Mouse (Mus musculus) hindbrain, embryonic 14.5 days (tissue): ENCODE data around the gene Slco1a6. TPM values are rescaled to one million over a fixed set of nuclear protein-coding genes. Genes with fewer than 3 reads are reported as not detected.
"Not testable (repeated sequence)": the region's sequence is repeated elsewhere in the genome, so short reads cannot be mapped to it uniquely, and the experiment has no call there.

ENCODE experiments used
- ATAC-seq: fragments of 200-750 bp; cut with Nextera tagmentation; 2 replicates; pipeline ENCODE4 v1.8.0; 2017; ENCODE audit warnings: moderate number of reproducible peaks, mild to moderate bottlenecking, moderate TSS enrichment, moderate library complexity; ENCODE audit not compliant: low FRiP score
- DNase-seq: peaks from one replicate; pipeline ENCODE4 v3.0.0-alpha.2; 2015; ENCODE audit warnings: low spot score
- H3K27ac ChIP-seq: fragments of 300-500 bp; sonication (generic); 2 replicates; pipeline ENCODE4 v1.5.1; 2014; ENCODE audit warnings: mild to moderate bottlenecking, moderate library complexity
- H3K27me3 ChIP-seq: fragments of 300-500 bp; sonication (generic); 2 replicates; pipeline ENCODE4 v1.6.1; 2014; ENCODE audit warnings: mild to moderate bottlenecking, low read length, mixed read lengths; ENCODE audit not compliant: control insufficient read depth, insufficient read depth
- H3K36me3 ChIP-seq: fragments of 300-500 bp; sonication (generic); replicated peaks from 2 replicates; pipeline ENCODE4 v1.6.1; 2014; ENCODE audit not compliant: control insufficient read depth, insufficient read depth
- H3K4me1 ChIP-seq: fragments of 300-500 bp; sonication (generic); replicated peaks from 2 replicates; pipeline ENCODE4 v1.6.1; 2014; ENCODE audit warnings: antibody characterized with exemption, low read length, mixed read lengths; ENCODE audit not compliant: control insufficient read depth, insufficient read depth
- H3K4me2 ChIP-seq: fragments of 300-500 bp; sonication (generic); replicated peaks from 2 replicates; pipeline ENCODE4 v1.6.1; 2014; ENCODE audit warnings: mild to moderate bottlenecking, moderate library complexity
- H3K4me3 ChIP-seq: fragments of 300-500 bp; sonication (generic); replicated peaks from 2 replicates; pipeline ENCODE4 v1.5.1; 2014; ENCODE audit warnings: mild to moderate bottlenecking, low read length
- H3K9ac ChIP-seq: fragments of 300-500 bp; sonication (generic); 2 replicates; pipeline ENCODE4 v1.6.1; 2014
- H3K9me3 ChIP-seq: fragments of 300-500 bp; sonication (generic); 2 replicates; pipeline ENCODE4 v1.6.1; 2016; ENCODE audit warnings: low read length; ENCODE audit not compliant: control insufficient read depth
- WGBS: fragments of 180-500 bp; shearing (Covaris S2); extraction: QIAGEN DNeasy Blood & Tissue Kit; methylation state at CpG from one replicate; pipeline ENCODE4 v1.1.7; 2014; 5-methylcytosine and 5-hydroxymethylcytosine counted together
- polyA plus RNA-seq: library from polyadenylated mRNA; unstranded; fragments of >200 nt; fragmentation: Nextera tagmentation; extraction: Ambion mirVana; gene quantifications from 2 replicates; pipeline ENCODE4 v1.2.1, GENCODE M21; 2014

The Slco1a6 gene
- 0.23 and 0.55 TPM in 2 replicates for polyA plus RNA-seq

DNA sequence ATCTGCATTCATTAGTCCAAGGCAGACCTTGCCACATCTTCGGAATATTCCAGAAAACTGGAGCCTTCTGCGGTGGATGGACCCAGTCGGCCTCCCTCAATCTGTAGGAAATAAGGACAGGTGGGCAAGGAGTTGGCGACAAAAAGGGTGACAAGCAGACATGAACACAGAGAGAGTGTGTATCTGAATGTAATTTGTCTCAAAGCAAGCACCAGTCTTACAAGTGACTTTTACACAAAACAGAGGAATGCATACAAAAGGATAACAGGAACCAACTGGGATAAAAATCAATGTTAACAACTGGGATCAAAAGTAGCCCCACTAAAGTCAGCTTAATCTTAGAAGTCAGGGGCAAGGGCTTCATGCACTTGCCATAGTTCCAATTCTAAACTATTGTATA, at the start of gene Slco1a6:
TSS of gene Slco1a6 (minus strand) at position 101 of the 400 bp plus-strand sequence.
- no peak for DNase-seq
- Histone ChIP-seq H3K36me3 (no peaks in the 10 kb centered on the region), H3K9ac (no peak within 1 kb of the TSS), H3K27me3 (no peaks in the 10 kb centered on the region), H3K27ac (no peak within 1 kb of the TSS), H3K4me3 (no peak within 1 kb of the TSS), H3K9me3 (no peaks in the 10 kb centered on the region), H3K4me1 (no peaks in the 10 kb centered on the region), H3K4me2 (no peak within 1 kb of the TSS)
- no peak for ATAC-seq
- WGBS, result 93% methylated on average over 4 of the region's 4 CpGs

DNA sequence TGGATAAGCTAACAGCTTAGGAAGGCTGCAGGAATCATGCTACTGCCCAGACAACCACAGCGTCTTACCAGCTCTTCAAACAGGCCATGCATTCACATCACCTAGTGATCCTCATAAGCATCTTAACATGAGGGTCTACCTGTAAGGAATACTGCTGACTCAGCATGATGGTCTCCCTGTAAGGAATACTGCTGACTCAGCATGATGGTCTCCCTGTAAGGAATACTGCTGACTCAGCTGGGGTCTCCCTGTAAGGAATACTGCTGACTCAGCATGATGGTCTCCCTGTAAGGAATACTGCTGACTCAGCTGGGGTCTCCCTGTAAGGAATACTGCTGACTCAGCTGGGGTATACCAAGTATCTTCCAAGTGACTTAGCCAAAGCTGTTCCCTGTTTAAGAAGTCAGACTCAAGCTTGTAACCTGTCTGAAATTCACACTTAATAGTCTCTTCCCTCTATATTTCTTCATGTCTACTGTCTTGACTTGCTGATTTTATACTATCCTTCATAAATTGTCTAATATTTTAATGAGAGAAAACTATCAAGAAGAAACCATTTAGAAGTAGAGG, 42.5 kb upstream of the Slco1a6 start:
- not testable (repeated sequence) for H3K27me3 ChIP-seq, H3K4me1 ChIP-seq, H3K4me3 ChIP-seq, H3K4me2 ChIP-seq, H3K9me3 ChIP-seq, H3K27ac ChIP-seq, ATAC-seq, H3K36me3 ChIP-seq, H3K9ac ChIP-seq, DNase-seq
- 97% methylated on average over 1 of the region's 1 CpGs for WGBS

DNA sequence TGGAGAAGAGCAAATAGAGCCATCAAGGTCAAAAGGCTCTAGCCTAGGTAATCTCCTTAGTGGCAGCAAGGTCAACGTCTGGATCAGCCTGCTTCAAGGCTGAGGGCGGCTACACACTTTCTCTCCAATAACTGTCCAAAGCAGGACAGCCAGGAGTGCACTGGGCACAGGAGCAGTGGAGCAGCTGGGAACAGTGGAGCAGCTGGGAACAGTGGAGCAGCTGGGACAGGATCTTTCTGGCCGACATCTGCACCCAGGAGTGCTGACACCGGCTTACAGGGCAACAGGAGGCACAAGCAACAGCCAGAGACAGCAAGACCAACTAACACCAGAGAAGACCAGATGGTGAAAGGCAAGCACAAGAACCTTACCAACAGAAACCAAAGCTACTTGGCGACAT, 36.7 kb upstream of the Slco1a6 start:
- DNase-seq, result no peak
- Histone ChIP-seq H3K27ac (no peak overlapping the region), H3K27me3 (no peaks in the 10 kb centered on the region), H3K4me1 (no peaks in the 10 kb centered on the region), H3K4me2 (no peak overlapping the region), H3K9me3 (no peaks in the 10 kb centered on the region), H3K9ac (no peak overlapping the region), H3K4me3 (no peak overlapping the region), H3K36me3 (no peaks in the 10 kb centered on the region)
- ATAC-seq, result no peak
- WGBS, result 91% methylated on average over 5 of the region's 5 CpGs

DNA sequence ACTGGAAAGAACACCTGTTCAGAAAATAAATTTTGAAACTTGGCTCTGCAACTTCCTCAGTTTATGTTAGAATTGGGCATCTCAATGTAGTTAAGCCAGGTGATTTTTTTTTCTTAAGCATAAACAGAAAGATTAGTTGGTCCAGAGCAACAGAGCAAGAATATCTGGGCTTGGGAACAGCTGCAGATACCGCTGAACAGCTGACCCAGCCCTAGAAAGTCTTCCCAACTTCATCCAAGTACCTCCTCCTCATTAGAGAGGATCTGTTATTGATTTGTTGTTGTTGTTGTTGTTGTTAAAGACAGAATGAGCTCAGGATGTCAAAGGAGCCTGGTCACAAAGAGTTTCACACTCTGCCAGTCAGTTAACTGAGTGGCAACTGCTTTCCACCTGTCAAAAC, 31.1 kb upstream of the Slco1a6 start:
- H3K4me2 ChIP-seq, result no peak overlapping the region
- H3K27me3 ChIP-seq, result no peaks in the 10 kb centered on the region
- ATAC-seq (no peak), DNase-seq (no peak)
- no peak overlapping the region for H3K9ac ChIP-seq
- H3K9me3 ChIP-seq, result no peaks in the 10 kb centered on the region
- 76% methylated on average over 1 of the region's 1 CpGs for WGBS
- no peaks in the 10 kb centered on the region for H3K4me1 ChIP-seq
- no peaks in the 10 kb centered on the region for H3K36me3 ChIP-seq
- no peak overlapping the region for H3K27ac ChIP-seq
- H3K4me3 ChIP-seq, result no peak overlapping the region

DNA sequence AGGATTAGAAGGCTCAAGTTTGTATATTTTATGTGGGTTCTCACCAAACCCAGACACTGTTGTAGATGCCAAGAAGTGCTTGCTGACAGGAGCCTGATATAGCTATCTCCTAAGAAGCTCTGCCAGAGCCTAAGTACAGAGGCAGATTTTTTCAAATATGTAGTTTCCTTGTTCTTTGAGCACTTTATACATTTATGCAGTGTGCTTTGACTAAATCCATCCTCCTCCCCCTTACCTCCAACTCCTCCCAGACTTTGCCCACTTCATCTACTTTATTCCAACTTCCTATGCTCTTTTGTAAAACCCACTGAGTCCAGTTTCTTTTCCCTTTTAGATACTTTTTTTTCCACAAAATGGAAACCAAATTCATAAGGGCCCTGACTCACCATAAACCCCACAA, 11.8 kb upstream of the Slco1a6 start:
- ATAC-seq (no peak), DNase-seq (no peak)
- Histone ChIP-seq H3K9me3 (no peaks in the 10 kb centered on the region), H3K27ac (no peak overlapping the region), H3K27me3 (no peaks in the 10 kb centered on the region), H3K4me2 (no peak overlapping the region), H3K36me3 (no peaks in the 10 kb centered on the region), H3K9ac (no peak overlapping the region), H3K4me1 (no peaks in the 10 kb centered on the region), H3K4me3 (no peak overlapping the region)

DNA sequence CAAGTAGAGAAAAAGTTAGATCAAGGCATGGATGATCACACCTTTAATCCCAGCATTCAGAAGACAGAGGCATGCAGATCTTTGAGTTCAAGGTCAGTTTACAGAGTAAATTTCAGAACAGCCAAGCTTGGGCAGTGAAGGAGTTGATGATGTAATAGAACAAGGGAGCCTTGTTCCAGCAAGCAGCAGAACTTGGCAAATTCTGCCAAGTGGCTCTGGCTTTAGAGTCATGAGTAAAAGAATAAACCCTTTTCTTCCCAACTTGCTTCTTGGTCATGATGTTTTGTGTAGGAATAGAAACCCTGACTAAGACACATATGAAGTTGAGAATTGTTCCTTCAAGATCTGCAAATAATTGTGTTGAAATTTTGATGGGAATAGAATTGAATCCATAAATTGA, 3.5 kb upstream of the Slco1a6 start:
- no peaks in the 10 kb centered on the region for H3K9me3 ChIP-seq
- H3K4me2 ChIP-seq, result no peak overlapping the region
- no peak overlapping the region for H3K4me3 ChIP-seq
- no peaks in the 10 kb centered on the region for H3K36me3 ChIP-seq
- H3K27ac ChIP-seq, result no peak overlapping the region
- no peak for DNase-seq
- H3K27me3 ChIP-seq, result no peaks in the 10 kb centered on the region
- no peak overlapping the region for H3K9ac ChIP-seq
- no peak for ATAC-seq
- no peaks in the 10 kb centered on the region for H3K4me1 ChIP-seq

DNA sequence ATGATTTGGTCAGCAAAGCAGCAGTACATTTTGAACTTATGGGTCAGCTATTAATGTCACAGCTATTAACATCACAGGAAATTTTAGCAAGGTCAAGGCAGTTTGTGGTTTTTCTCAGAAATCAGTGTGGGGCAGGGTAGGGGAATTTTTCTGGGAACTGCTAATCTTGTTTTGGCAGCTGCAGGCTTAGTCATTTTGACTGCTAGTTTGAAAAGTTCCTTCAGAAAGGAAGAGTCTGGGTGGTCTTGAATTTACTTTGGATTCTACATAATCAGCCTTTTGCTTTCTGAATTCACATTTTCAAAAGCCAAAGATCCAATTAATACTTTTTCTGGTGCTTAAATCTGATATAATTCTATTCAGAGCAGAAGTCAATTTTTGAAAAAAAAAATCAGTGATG, 1.4 kb upstream of the Slco1a6 start:
- Histone ChIP-seq H3K9me3 (no peaks in the 10 kb centered on the region), H3K4me3 (no peak overlapping the region), H3K4me1 (no peaks in the 10 kb centered on the region), H3K27me3 (no peaks in the 10 kb centered on the region), H3K9ac (no peak overlapping the region), H3K4me2 (no peak overlapping the region), H3K27ac (no peak overlapping the region), H3K36me3 (no peaks in the 10 kb centered on the region)
- ATAC-seq (no peak), DNase-seq (no peak)

DNA sequence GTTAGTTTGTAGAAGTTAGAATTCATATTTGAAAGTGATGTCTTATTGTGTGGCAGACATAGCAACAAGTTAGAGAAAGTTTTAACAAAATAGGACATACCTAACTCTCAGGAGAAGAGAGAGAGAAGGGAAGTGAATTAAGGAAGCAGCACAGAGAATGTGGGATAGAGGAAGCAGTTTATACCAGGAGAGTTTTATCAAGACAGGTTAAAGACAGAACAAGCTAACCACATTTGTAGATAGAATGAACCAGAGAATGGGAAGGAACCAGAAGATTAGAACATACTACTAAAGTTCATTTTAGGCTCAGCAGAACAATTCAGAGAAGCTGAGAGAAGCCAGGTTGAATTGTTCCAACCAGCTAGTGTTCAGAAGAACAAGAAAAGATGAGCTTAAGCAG, 7.8 kb downstream of the Slco1a6 start:
- ATAC-seq (no peak), DNase-seq (no peak)
- Histone ChIP-seq H3K4me2 (no peak overlapping the region), H3K36me3 (no peaks in the 10 kb centered on the region), H3K27ac (no peak overlapping the region), H3K4me3 (no peak overlapping the region), H3K27me3 (no peaks in the 10 kb centered on the region), H3K9me3 (no peaks in the 10 kb centered on the region), H3K9ac (no peak overlapping the region), H3K4me1 (no peaks in the 10 kb centered on the region)

DNA sequence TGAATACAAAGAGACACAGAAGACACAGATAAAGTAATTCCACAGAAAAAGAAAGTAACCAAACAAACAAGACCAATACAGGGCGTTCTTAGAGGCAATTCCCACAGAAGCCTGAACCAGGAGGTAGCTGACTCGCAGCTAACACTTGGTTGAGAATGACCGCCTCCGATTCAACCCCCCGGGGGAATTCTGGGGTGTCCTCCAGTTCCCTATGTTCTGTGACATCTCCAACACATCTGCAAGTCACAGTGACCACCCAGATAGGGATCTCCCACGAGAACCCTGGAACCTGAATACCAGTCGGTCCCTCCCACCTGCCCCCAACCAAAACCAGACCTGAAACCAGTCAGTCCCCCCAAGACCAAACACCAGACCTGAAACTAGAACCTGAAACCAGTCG, 14.1 kb downstream of the Slco1a6 start:
- Histone ChIP-seq H3K9me3 (no peaks in the 10 kb centered on the region), H3K9ac (no peak overlapping the region), H3K27ac (no peak overlapping the region), H3K4me2 (no peak overlapping the region), H3K36me3 (no peaks in the 10 kb centered on the region), H3K4me3 (no peak overlapping the region), H3K4me1 (no peaks in the 10 kb centered on the region), H3K27me3 (no peaks in the 10 kb centered on the region)
- ATAC-seq (no peak), DNase-seq (no peak)
- WGBS, result 91% methylated on average over 8 of the region's 8 CpGs

DNA sequence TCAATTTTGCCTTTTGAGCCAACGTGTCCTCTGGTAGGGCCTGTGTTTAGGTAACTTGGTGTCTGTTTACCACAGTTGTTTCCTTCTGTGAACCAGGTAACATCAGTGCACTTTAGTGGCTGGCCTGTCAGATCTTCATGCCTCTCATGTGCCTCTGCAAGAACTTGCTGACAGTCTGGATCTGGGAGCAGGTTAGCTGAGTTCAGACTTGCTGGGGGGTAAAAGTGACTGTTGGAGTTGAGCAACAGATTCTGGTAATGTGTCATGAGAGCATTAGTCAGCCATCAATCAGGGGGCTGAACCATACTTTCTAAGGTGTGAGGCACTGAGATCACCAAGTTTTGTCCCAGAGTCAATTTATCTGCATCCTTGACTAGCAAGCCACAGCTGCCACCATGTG, 16.4 kb downstream of the Slco1a6 start:
- 85% methylated on average over 1 of the region's 1 CpGs for WGBS
- no peaks in the 10 kb centered on the region for H3K9me3 ChIP-seq
- DNase-seq (no peak), ATAC-seq (no peak)
- H3K4me3 ChIP-seq, result no peak overlapping the region
- no peak overlapping the region for H3K9ac ChIP-seq
- no peaks in the 10 kb centered on the region for H3K4me1 ChIP-seq
- H3K27me3 ChIP-seq, result no peaks in the 10 kb centered on the region
- no peak overlapping the region for H3K4me2 ChIP-seq
- no peaks in the 10 kb centered on the region for H3K36me3 ChIP-seq
- no peak overlapping the region for H3K27ac ChIP-seq
